Mouse (Mus musculus) thymus, adult 2 months (tissue): ENCODE measurements around the gene Mamstr. TPM values are rescaled to one million over a fixed set of nuclear protein-coding genes. Genes with fewer than 3 reads are reported as not detected.

Source experiments
- DNase-seq: peaks from one replicate; pipeline ENCODE4 v3.0.0; 2021
- H3K27ac ChIP-seq: fragments of 200-500 bp; 2 replicates; pipeline ENCODE4 v1.5.1; 2012; ENCODE audit warnings: low read length, control low read depth; ENCODE audit not compliant: control insufficient read depth, insufficient read depth
- H3K27me3 ChIP-seq: fragments of 200-500 bp; 2 replicates; pipeline ENCODE4 v1.6.1; 2012; ENCODE audit warnings: mild to moderate bottlenecking, low read length, moderate library complexity, mixed read lengths; ENCODE audit not compliant: control insufficient read depth, insufficient read depth
- H3K36me3 ChIP-seq: fragments of 200-500 bp; 2 replicates; pipeline ENCODE4 v1.6.1; 2012; ENCODE audit warnings: mild to moderate bottlenecking, low read length, moderate library complexity; ENCODE audit not compliant: control insufficient read depth, insufficient read depth
- H3K4me1 ChIP-seq: fragments of 200-500 bp; replicated peaks from 2 replicates; pipeline ENCODE4 v1.6.1; 2012; ENCODE audit warnings: low read length; ENCODE audit not compliant: control insufficient read depth, insufficient read depth
- H3K4me3 ChIP-seq: fragments of 200-500 bp; 2 replicates; pipeline ENCODE4 v1.5.1; 2012; ENCODE audit warnings: mild to moderate bottlenecking, low read length, control low read depth, moderate library complexity; ENCODE audit not compliant: control insufficient read depth, insufficient read depth
- CTCF ChIP-seq: fragments of 200-500 bp; IDR thresholded peaks from 2 replicates; pipeline ENCODE4 v1.5.1; 2012; ENCODE audit warnings: mild to moderate bottlenecking, control low read depth, low read length, moderate library complexity, borderline replicate concordance; ENCODE audit not compliant: control insufficient read depth, poor library complexity, insufficient read depth; ENCODE audit errors: extremely low read depth
- POLR2A ChIP-seq: fragments of 200-500 bp; IDR thresholded peaks from 2 replicates; pipeline ENCODE4 v1.6.1; 2012; ENCODE audit warnings: mild to moderate bottlenecking, low read length, control low read depth, moderate library complexity; ENCODE audit not compliant: control insufficient read depth, poor library complexity, insufficient read depth; ENCODE audit errors: extremely low read depth
- WGBS: fragments of 180-500 bp; shearing (Covaris S2); methylation state at CpG from one replicate; pipeline ENCODE4 v1.1.7; 2018; 5-methylcytosine and 5-hydroxymethylcytosine counted together
- polyA plus RNA-seq: library from polyadenylated mRNA; depleted of rRNA; stranded (reverse); fragments of >200 nt; gene quantifications from 2 replicates; pipeline ENCODE4 v1.2.3, GENCODE M21; 2012

The Mamstr gene
- polyA plus RNA-seq, 1 experiment = 4.4 TPM

- no peaks in the 10 kb centered on the region for H3K4me1 ChIP-seq
- DNase-seq = no peak
- TF ChIP-seq POLR2A = no peak
- no peak for TF ChIP-seq CTCF
- H3K4me3 ChIP-seq = no peak overlapping the region
- H3K36me3 ChIP-seq = no peaks in the 10 kb centered on the region
- WGBS = 98% methylated on average over 9 of the region's 9 CpGs
- no peak overlapping the region for H3K27ac ChIP-seq
- no peaks in the 10 kb centered on the region for H3K27me3 ChIP-seq
Observed at GRCm38 (mm10) chr7:45668921-45669320, 29.1 kb downstream of the Mamstr start.

- no peak for TF ChIP-seq CTCF
- no peak for TF ChIP-seq POLR2A
- H3K4me1 ChIP-seq = peaks cover 17% of the 10 kb centered on the region
- H3K4me3 ChIP-seq = no peak overlapping the region
- no peak for DNase-seq
- H3K36me3 ChIP-seq = no peaks in the 10 kb centered on the region
- H3K27ac ChIP-seq = no peak overlapping the region
- H3K27me3 ChIP-seq = no peaks in the 10 kb centered on the region
- 94% methylated on average over 7 of the region's 7 CpGs for WGBS
Observed at GRCm38 (mm10) chr7:45677627-45678295, 38.0 kb downstream of the Mamstr start.

- H3K4me3 ChIP-seq = no peak overlapping the region
- no peak for DNase-seq
- H3K4me1 ChIP-seq = peaks cover 24% of the 10 kb centered on the region
- no peaks in the 10 kb centered on the region for H3K36me3 ChIP-seq
- WGBS = 97% methylated on average over 14 of the region's 14 CpGs
- TF ChIP-seq POLR2A (no peak), CTCF (no peak)
- no peaks in the 10 kb centered on the region for H3K27me3 ChIP-seq
- H3K27ac ChIP-seq = no peak overlapping the region
Observed at GRCm38 (mm10) chr7:45678513-45678912, 38.7 kb downstream of the Mamstr start.

GRCm38 (mm10) chr7:45679966-45680621, 40.3 kb downstream of the Mamstr start:
- WGBS = 93% methylated on average over 14 of the region's 14 CpGs
- Histone ChIP-seq H3K27me3 (no peaks in the 10 kb centered on the region), H3K4me3 (no peak overlapping the region), H3K27ac (no peak overlapping the region), H3K4me1 (peaks cover 32% of the 10 kb centered on the region), H3K36me3 (no peaks in the 10 kb centered on the region)
- TF ChIP-seq CTCF (no peak), POLR2A (no peak)
- DNase-seq = no peak

GRCm38 (mm10) chr7:45681046-45681736, 41.4 kb downstream of the Mamstr start:
- H3K4me1 ChIP-seq = peaks cover 32% of the 10 kb centered on the region
- DNase-seq = no peak
- 39% methylated on average over 8 of the region's 8 CpGs for WGBS
- H3K27ac ChIP-seq = peak overlapping the region; percentile 44; the same call in 1 of the 2 replicates
- no peaks in the 10 kb centered on the region for H3K36me3 ChIP-seq
- H3K27me3 ChIP-seq = no peaks in the 10 kb centered on the region
- no peak overlapping the region for H3K4me3 ChIP-seq
- TF ChIP-seq POLR2A = no peak
- TF ChIP-seq CTCF = no peak
